Mouse (Mus musculus) forebrain, embryonic 16.5 days (tissue): Measurements from ENCODE around the gene Taf5l. TPM values are rescaled to one million over a fixed set of nuclear protein-coding genes. Genes with fewer than 3 reads are reported as not detected.
A peak's percentile ranks its signal among the peaks of the same experiment; 100 is the strongest.
"Not testable (repeated sequence)": the region's sequence is repeated elsewhere in the genome, so short reads cannot be mapped to it uniquely, and the experiment has no call there.

ENCODE experiments used
- ATAC-seq: fragments of 200-750 bp; cut with Nextera tagmentation; 2 replicates; pipeline ENCODE4 v1.8.0; 2017; ENCODE audit warnings: mild to moderate bottlenecking, moderate library complexity
- H3K27ac ChIP-seq: fragments of 300-500 bp; sonication (generic); 2 replicates; pipeline ENCODE4 v1.5.1; 2014; ENCODE audit warnings: low read length, control low read depth
- H3K27me3 ChIP-seq: fragments of 300-500 bp; sonication (generic); replicated peaks from 2 replicates; pipeline ENCODE4 v1.6.1; 2014; ENCODE audit warnings: low read length; ENCODE audit not compliant: control insufficient read depth, insufficient read depth
- H3K36me3 ChIP-seq: fragments of 300-500 bp; sonication (generic); 2 replicates; pipeline ENCODE4 v1.6.1; 2014; ENCODE audit not compliant: control insufficient read depth, insufficient read depth
- H3K4me1 ChIP-seq: fragments of 300-500 bp; sonication (generic); replicated peaks from 2 replicates; pipeline ENCODE4 v1.6.1; 2014; ENCODE audit warnings: low read length; ENCODE audit not compliant: control insufficient read depth, insufficient read depth
- H3K4me2 ChIP-seq: fragments of 300-500 bp; sonication (generic); 2 replicates; pipeline ENCODE4 v1.6.1; 2014; ENCODE audit warnings: mild to moderate bottlenecking, low read length, control low read depth
- H3K4me3 ChIP-seq: fragments of 300-500 bp; sonication (generic); replicated peaks from 2 replicates; pipeline ENCODE4 v1.5.1; 2014; ENCODE audit warnings: mild to moderate bottlenecking, low read length, control low read depth
- H3K9ac ChIP-seq: fragments of 300-500 bp; sonication (generic); replicated peaks from 2 replicates; pipeline ENCODE4 v1.6.1; 2014; ENCODE audit warnings: low read depth, low read length, control low read depth
- H3K9me3 ChIP-seq: fragments of 300-500 bp; sonication (generic); 2 replicates; pipeline ENCODE4 v1.6.1; 2016; ENCODE audit warnings: low read length; ENCODE audit not compliant: control insufficient read depth
- WGBS: fragments of 180-500 bp; shearing (Covaris S2); extraction: QIAGEN DNeasy Blood & Tissue Kit; methylation state at CpG from one replicate; pipeline ENCODE4 v1.1.7; 2014; 5-methylcytosine and 5-hydroxymethylcytosine counted together
- polyA plus RNA-seq: library from polyadenylated mRNA; unstranded; fragments of >200 nt; fragmentation: Nextera tagmentation; extraction: Ambion mirVana; gene quantifications from 2 replicates; pipeline ENCODE4 v1.2.1, GENCODE M21; 2015

Taf5l gene
- polyA plus RNA-seq, 1 experiment from 2014 or later, result 27.1 TPM

DNA sequence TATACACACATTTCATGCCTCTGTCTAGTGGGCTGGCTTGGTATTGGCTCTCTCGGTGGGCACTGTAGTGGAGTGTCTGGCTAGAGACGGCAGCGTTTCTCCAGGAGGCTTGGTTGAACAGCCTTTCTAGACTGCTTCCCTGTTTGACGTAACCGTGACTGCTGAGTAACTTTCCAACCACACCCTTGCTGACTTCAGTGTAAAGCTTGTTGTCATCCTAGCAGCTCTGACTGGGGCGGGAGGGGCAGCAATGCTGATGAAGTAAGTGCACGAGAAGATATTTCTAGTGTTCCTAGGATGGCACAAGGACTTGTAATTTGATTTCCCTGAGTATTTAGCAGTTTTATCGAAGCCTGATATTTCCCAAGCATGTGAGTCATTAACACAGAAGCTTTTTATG lies 24.7 kb upstream of the Taf5l start:
- Histone ChIP-seq H3K27ac (no peak overlapping the region), H3K4me3 (no peak overlapping the region), H3K36me3 (peaks cover 12% of the 10 kb centered on the region), H3K4me2 (no peak overlapping the region), H3K9me3 (no peaks in the 10 kb centered on the region), H3K27me3 (no peaks in the 10 kb centered on the region), H3K9ac (no peak overlapping the region), H3K4me1 (no peaks in the 10 kb centered on the region)
- 89% methylated on average over 8 of the region's 8 CpGs for WGBS
- no peak for ATAC-seq

DNA sequence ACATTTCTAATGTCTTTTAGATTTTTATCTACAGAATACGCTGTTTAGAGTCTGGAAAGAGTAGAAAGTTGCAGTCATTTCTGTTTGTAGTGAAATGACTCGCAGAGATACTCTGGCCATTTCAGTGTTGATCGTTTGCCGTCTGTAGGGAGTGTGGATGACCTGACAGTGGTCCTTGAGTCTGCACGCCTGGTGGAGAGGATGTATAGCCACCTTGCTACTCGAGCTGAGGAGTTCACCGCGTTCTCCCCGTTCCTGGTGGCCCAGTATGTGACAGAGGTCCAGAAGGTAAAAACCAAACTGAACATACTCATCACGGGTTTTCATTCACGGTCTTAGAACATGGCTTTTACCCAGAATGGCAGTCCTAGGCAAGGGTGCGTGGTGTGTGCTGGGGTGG lies 23.7 kb upstream of the Taf5l start:
- Histone ChIP-seq H3K9me3 (no peaks in the 10 kb centered on the region), H3K9ac (no peak overlapping the region), H3K27ac (no peak overlapping the region), H3K4me2 (no peak overlapping the region), H3K4me1 (no peaks in the 10 kb centered on the region), H3K27me3 (no peaks in the 10 kb centered on the region), H3K36me3 (peaks cover 12% of the 10 kb centered on the region), H3K4me3 (no peak overlapping the region)
- 95% methylated on average over 12 of the region's 12 CpGs for WGBS
- no peak for ATAC-seq

DNA sequence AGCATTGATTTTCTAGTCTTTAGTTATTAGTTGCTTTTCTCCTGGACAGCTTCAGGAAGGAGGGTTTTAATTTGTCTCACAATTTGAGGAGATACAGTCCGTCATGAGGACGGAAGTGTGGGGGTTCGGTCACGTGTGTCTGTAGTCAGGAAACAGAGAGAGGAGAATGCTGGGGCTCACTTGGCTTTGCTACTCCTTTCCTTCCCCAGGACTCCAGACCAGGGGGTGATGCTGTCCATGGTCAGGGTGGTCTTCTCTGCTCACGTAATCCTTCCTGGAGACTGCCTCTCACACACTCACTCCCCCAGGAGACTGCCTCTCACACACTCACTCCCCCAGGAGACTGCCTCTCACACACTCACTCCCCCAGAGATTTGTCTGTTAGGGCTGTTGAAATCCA lies 23.2 kb upstream of the Taf5l start:
- WGBS, result 92% methylated on average over 5 of the region's 5 CpGs
- ATAC-seq, result no peak
- H3K36me3 ChIP-seq, result peaks cover 17% of the 10 kb centered on the region
- H3K4me3 ChIP-seq, result no peak overlapping the region
- no peaks in the 10 kb centered on the region for H3K9me3 ChIP-seq
- H3K4me1 ChIP-seq, result no peaks in the 10 kb centered on the region
- H3K27ac ChIP-seq, result no peak overlapping the region
- no peaks in the 10 kb centered on the region for H3K27me3 ChIP-seq
- no peak overlapping the region for H3K9ac ChIP-seq
- H3K4me2 ChIP-seq, result no peak overlapping the region

DNA sequence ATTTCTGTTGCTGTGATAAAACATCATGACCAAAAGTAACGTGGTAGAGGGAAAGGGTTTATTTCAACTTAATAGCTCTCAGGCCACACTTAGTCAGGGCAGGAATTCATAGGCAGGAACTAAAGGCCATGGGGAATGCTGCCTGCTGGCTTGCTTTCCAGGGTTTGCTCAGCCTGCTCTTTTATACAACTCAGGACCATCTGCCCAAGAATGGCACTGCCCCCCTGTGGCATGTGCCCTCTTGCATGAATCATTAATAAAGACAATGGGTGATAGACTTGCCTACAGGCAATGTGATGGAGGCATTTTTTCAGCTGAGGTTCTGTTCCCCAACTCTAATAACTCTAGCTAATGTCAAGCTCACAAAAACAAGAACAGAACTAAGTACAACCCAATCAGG lies 21.0 kb upstream of the Taf5l start:
- Histone ChIP-seq H3K9ac (no peak overlapping the region), H3K36me3 (peaks cover 27% of the 10 kb centered on the region), H3K27me3 (no peaks in the 10 kb centered on the region), H3K4me2 (no peak overlapping the region), H3K4me3 (no peak overlapping the region), H3K9me3 (no peaks in the 10 kb centered on the region), H3K27ac (no peak overlapping the region), H3K4me1 (no peaks in the 10 kb centered on the region)
- 75% methylated on average over 1 of the region's 1 CpGs for WGBS
- ATAC-seq, result no peak

DNA sequence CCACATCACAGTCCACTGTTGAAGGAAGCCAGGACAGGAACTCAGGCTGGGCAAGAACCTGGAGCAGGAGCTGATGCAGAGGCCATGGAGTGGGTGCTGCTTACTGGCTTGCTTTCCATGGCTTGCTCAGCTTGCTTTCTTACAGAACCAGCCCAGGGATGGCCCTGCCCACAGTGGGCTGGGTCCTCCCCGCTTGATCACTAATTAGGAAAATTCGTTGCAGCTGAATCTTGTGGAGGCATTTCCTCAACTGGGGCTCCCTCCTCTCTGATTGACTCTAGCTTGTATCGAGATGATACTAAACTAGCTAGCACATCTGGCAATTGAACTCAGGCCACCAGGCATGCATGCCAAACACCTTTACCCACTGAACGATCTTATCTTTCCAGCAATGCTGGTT lies 18.2 kb upstream of the Taf5l start:
- ATAC-seq, result no peak
- Histone ChIP-seq H3K4me2 (no peak overlapping the region), H3K9me3 (no peaks in the 10 kb centered on the region), H3K9ac (no peak overlapping the region), H3K27ac (no peak overlapping the region), H3K27me3 (no peaks in the 10 kb centered on the region), H3K36me3 (peaks cover 25% of the 10 kb centered on the region), H3K4me1 (no peaks in the 10 kb centered on the region), H3K4me3 (no peak overlapping the region)
- 79% methylated on average over 4 of the region's 4 CpGs for WGBS

DNA sequence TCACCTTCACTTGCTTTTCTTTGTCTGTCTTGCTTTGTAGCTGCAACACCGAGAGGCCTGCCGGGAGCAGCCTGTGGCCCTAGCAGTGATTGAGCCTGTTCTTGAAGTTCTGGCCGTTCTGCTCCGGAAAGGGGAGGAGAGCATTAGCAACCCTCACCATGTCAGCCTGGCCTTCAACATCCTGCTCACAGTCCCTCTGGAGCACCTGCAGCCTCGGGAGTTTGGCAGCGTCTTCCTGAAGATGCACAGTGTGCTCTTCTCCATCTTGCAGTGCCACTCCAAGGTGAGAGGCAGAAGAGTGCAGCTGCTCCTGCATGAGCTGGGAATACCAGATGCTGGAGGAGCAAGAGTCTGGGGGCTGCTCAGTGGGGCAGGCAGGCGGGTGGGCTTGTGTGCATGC lies 16.9 kb upstream of the Taf5l start:
- Histone ChIP-seq H3K4me3 (no peak overlapping the region), H3K4me1 (no peaks in the 10 kb centered on the region), H3K9me3 (no peaks in the 10 kb centered on the region), H3K27me3 (no peaks in the 10 kb centered on the region), H3K36me3 (peaks cover 25% of the 10 kb centered on the region), H3K9ac (no peak overlapping the region), H3K4me2 (no peak overlapping the region), H3K27ac (no peak overlapping the region)
- 93% methylated on average over 7 of the region's 7 CpGs for WGBS
- no peak for ATAC-seq

DNA sequence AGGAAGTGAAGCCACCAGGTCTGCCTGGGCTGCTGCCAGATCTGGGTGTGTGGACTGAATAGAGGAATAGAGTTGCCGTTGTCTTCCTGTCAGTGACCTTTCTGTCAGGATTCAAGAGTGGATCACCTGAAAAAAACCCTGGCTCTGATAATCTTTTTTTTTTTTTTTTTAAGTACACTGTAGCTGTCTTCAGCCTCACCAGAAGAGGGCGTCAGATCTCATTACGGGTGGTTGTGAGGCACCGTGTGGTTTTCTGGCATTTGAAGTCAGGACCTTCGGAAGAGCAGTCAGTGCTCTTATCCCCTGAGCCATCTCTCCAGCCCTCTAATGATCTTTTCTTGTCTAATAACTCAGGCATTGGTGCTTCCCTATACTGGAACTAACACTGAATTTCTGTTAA lies 12.2 kb upstream of the Taf5l start:
- WGBS, result 68% methylated on average over 5 of the region's 5 CpGs
- Histone ChIP-seq H3K4me2 (no peak overlapping the region), H3K4me3 (no peak overlapping the region), H3K4me1 (no peaks in the 10 kb centered on the region), H3K9ac (no peak overlapping the region), H3K27ac (no peak overlapping the region), H3K9me3 (no peaks in the 10 kb centered on the region), H3K27me3 (no peaks in the 10 kb centered on the region), H3K36me3 (peaks cover 39% of the 10 kb centered on the region)
- no peak for ATAC-seq

DNA sequence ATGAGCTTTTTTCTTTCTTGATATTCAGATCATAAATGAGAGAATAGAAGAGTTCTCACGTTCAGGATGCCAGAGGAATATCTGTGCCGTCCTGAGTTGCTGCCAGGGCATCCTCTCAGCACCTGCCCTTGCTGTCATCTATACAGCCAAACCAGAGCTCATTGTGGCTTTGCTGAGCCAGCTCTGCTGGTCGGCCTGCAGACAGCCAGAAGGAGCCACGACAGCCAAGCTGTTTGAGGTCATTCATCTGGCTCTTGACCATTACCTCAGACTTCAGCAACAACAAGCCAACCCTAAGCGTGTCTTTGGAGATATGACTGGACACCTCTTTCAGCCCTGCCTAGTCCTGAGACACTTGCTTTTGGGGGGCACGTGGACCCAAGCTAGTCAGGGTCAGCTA lies 6.6 kb upstream of the Taf5l start:
- ATAC-seq, result no peak
- no peak overlapping the region for H3K4me2 ChIP-seq
- 89% methylated on average over 6 of the region's 6 CpGs for WGBS
- H3K27me3 ChIP-seq, result no peaks in the 10 kb centered on the region
- H3K27ac ChIP-seq, result no peak overlapping the region
- peaks cover 31% of the 10 kb centered on the region for H3K36me3 ChIP-seq
- H3K9me3 ChIP-seq, result no peaks in the 10 kb centered on the region
- no peak overlapping the region for H3K4me3 ChIP-seq
- no peaks in the 10 kb centered on the region for H3K4me1 ChIP-seq
- H3K9ac ChIP-seq, result no peak overlapping the region

DNA sequence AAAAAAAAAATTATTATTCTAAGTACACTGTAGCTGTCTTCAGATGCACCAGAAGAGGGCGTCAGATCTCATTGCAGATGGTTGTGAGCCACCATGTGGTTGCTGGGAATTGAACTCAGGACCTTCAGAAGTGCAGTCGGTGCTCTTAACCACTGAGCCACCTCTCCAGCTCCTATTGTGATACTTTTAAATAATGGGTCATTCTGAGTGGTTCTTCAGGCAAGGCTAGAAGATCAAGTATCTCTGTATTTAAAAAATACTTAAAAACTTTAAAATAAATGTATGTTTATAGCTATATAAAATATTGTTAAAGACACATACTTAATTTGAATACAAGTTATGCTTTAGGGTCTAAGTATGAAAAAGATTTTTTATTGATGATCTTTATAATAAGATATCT lies 5.1 kb upstream of the Taf5l start:
- H3K27ac ChIP-seq, H3K9ac ChIP-seq, ATAC-seq, H3K4me1 ChIP-seq, H3K4me3 ChIP-seq, H3K9me3 ChIP-seq, H3K27me3 ChIP-seq, H3K4me2 ChIP-seq: not testable (repeated sequence)
- WGBS, result 81% methylated on average over 2 of the region's 2 CpGs
- H3K36me3 ChIP-seq, result peaks cover 29% of the 10 kb centered on the region

DNA sequence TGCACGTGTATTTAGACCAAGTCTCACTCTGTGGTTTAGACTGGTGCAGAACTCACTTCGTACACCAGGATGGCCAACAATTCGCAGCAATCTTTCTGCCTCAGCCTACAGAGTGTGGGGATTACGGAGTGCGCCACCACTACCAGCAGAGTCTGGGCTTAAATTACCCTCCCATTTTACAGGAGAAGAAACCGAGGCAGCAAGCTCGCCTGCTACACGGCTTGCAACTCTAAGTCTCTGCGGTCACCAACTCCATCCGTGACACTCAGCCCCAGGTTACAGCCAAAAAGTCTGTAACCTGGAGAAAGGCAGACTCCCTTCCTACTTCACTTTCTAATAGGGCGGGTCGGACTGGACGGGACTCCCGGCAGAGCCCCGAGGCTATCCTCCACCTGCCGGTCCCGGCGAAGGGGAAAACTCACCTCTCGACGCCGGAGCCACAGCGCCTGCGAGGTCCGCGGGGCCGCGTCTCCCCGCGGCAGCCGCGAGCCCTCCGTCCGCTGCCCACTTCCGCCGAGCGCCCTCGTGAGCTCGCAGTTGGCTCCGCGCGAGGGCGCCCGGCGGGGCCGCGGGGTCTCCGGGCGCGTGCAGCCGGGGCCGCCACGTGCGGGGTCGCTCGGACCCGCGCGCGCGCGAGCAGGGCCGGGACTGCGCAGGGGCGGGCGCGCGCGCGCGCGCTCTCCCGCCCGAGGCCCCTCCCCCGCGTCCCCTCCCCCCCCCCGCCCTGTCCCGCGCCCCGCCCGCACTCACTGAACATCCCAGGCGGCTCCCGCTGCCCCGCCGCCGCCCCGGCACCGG lies 559 bp downstream of the Taf5l start:
- Histone ChIP-seq H3K4me1 (peaks cover 24% of the 10 kb centered on the region), H3K4me2 (peak overlapping the region; percentile 61), H3K27me3 (no peaks in the 10 kb centered on the region), H3K9me3 (no peaks in the 10 kb centered on the region), H3K27ac (peak overlapping the region; percentile 91), H3K9ac (peak overlapping the region; percentile 78), H3K36me3 (peaks cover 2% of the 10 kb centered on the region; the same call in 1 of the 2 replicates), H3K4me3 (peak overlapping the region; percentile 59)
- under 1% methylated on average over 61 of the region's 87 CpGs for WGBS
- peak; percentile 83 for ATAC-seq
